Mouse (Mus musculus) effector memory CD4-positive, alpha-beta T cell, adult 7 months (primary cell): ENCODE measurements around the gene Pin4. TPM values are rescaled to one million over a fixed set of nuclear protein-coding genes. Genes with fewer than 3 reads are reported as not detected.

Experiments used
- polyA plus RNA-seq: library from polyadenylated mRNA; unstranded; fragments of 100-300 nt; shearing (Covaris generic); gene quantifications from one replicate; pipeline ENCODE4 v1.2.1, GENCODE M21; 2017

The Pin4 gene
- 4.8 TPM for polyA plus RNA-seq

DNA sequence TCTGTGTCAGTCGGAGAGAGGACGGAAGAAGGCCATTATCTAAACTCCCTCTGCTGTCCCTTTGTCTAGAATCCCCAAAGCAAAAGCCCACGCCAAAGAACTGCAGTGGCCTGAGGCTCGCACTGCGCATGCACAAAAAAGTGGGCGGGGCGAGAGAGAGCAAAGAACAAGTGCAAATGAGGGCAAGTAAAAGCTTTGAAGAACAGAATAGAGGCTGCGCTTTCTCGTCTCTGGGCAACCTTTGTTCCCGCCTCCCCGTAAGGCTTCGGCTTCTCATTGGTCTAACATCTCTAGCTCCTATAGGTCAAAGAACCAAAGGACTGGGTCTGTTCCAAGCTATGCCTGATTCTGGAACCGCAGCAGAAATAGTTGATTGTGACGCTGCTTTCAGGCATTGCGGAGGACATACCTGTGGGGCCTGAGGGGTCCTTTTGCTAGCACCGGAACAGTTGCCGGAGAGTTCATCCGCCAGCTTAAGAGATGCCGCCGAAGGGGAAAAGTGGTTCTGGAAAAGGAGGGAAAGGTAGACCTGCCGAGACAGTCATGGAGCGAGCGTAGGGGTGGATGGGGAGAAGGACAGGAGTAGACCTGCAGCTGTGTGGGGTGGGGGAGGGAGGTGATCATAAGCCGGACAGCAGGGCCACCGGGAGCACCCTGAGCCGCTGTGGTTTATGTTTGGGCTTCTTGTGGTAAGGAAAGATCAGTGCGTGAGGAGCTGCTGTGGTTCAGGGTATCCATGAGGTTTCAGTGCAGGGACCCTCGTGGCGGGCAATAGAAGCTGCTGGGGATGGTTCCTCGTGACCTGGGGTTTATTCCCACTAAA is at the start of gene Pin4:
Gene Pin4, plus strand, starts transcription at position 406 of the 823 bp plus-strand sequence.

GRCm38 (mm10) chrX:102070591-102071471 is 48.4 kb upstream of the Pin4 start, which contains the start of gene Rtl5:
Rtl5 (minus strand) TSS chrX:102071304.

GRCm38 (mm10) chrX:102156618-102157422 is 37.6 kb downstream of the Pin4 start, which contains the start of gene Ercc6l:
Ercc6l (minus strand) TSS chrX:102157091.

Other genes starting within 250 kb of the Pin4 start
- gene Rtl5, start 48.1 kb upstream of the Pin4 start, polyA plus RNA-seq = 0.17 TPM
- 3.0 TPM for gene Ercc6l, start 37.6 kb downstream of the Pin4 start, polyA plus RNA-seq
- 674 TPM for gene Rps4x, start 69.9 kb downstream of the Pin4 start, polyA plus RNA-seq
- not detected for gene Cited1, start 132.7 kb downstream of the Pin4 start, polyA plus RNA-seq